Mouse (Mus musculus) CH12.LX (cell line): ENCODE data around the gene Dtd1.

Source experiments
- CTCF ChIP-seq, 2 experiments: IDR thresholded peaks in 1 of 2; conservative IDR thresholded peaks in 1 of 2; 2 replicates each; pipeline ENCODE4 v1.5.1; 2011 to 2012; ENCODE audit warnings: low read depth in 2 of 2, low read length in 2 of 2, improper control_type of control experiment in 1 of 2, inconsistent platforms in 1 of 2, mild to moderate bottlenecking in 1 of 2, moderate library complexity in 1 of 2
- E2F4 ChIP-seq: IDR thresholded peaks from 2 replicates; pipeline ENCODE4 v1.6.1; 2011; ENCODE audit warnings: low read depth, low read length, improper control_type of control experiment; ENCODE audit not compliant: insufficient replicate concordance
- EP300 ChIP-seq: IDR thresholded peaks from 2 replicates; pipeline ENCODE4 v1.6.1; 2011; ENCODE audit warnings: low read length, improper control_type of control experiment
- HCFC1 ChIP-seq: IDR thresholded peaks from 2 replicates; pipeline ENCODE4 v1.6.1; 2012; ENCODE audit warnings: low read depth, mild to moderate bottlenecking, inconsistent platforms, low read length, improper control_type of control experiment
- JUN ChIP-seq: IDR thresholded peaks from 2 replicates; pipeline ENCODE4 v1.6.1; 2011; ENCODE audit warnings: low read depth, mild to moderate bottlenecking, low read length, improper control_type of control experiment, moderate library complexity; ENCODE audit not compliant: insufficient read depth
- MAFK ChIP-seq: IDR thresholded peaks from 2 replicates; pipeline ENCODE4 v1.6.1; 2011; ENCODE audit warnings: low read length, improper control_type of control experiment; ENCODE audit not compliant: insufficient replicate concordance
- POLR2A ChIP-seq: IDR thresholded peaks from 2 replicates; pipeline ENCODE4 v1.6.1; 2011; ENCODE audit warnings: low read depth, mild to moderate bottlenecking, improper control_type of control experiment, low read length
- POLR2AphosphoS2 ChIP-seq: IDR thresholded peaks from 2 replicates; pipeline ENCODE4 v1.6.1; 2011; ENCODE audit warnings: low read depth, low read length, improper control_type of control experiment
- RAD21 ChIP-seq: IDR thresholded peaks from 2 replicates; pipeline ENCODE4 v1.6.1; 2011; ENCODE audit warnings: low read depth, mild to moderate bottlenecking, low read length, improper control_type of control experiment, moderate library complexity
- ZMIZ1 ChIP-seq: IDR thresholded peaks from 2 replicates; pipeline ENCODE4 v1.6.1; 2012; ENCODE audit warnings: low read depth, mild to moderate bottlenecking, inconsistent platforms, low read length, improper control_type of control experiment

GRCm38 (mm10) chr2:144647151-144647550 is 47.5 kb downstream of the Dtd1 start:
- no peak for TF ChIP-seq CTCF (conservative IDR thresholded peaks at IDR 0.05 in 1 of 2, IDR thresholded peaks at IDR 0.05 in 1 of 2; ENCODE audit: low read depth in 2 of 2, low read length in 2 of 2)
- no peak for TF ChIP-seq POLR2AphosphoS2
- no peak for TF ChIP-seq POLR2A
- TF ChIP-seq EP300: no peak
- no peak for TF ChIP-seq MAFK
- TF ChIP-seq JUN: no peak
- no peak for TF ChIP-seq RAD21
- TF ChIP-seq E2F4: no peak
- TF ChIP-seq ZMIZ1: no peak
- no peak for TF ChIP-seq HCFC1
